Mouse (Mus musculus): Measurements from ENCODE around the gene Fam189a1. TPM values are rescaled to one million over a fixed set of nuclear protein-coding genes. Genes with fewer than 3 reads are reported as not detected.

Gene Fam189a1
- polyA plus RNA-seq, 2 experiments: 0.02 TPM; not detected in 1

GRCm38 (mm10) chr7:64910208-64910607, 246.2 kb downstream of the Fam189a1 start:
- Histone ChIP-seq H3K4me2 (ENCODE audit: low read depth) (no peak overlapping the region), H3K9me3 (ENCODE audit: control insufficient read depth, low read length) (no peaks in the 10 kb centered on the region), H3K4me1 (replicated peaks; ENCODE audit: control insufficient read depth in 2 of 2, insufficient read depth in 2 of 2, low read length in 1 of 2) (no peaks in the 10 kb centered on the region), H3K27ac (no peak overlapping the region), H3K36me3 (replicated peaks; ENCODE audit: control insufficient read depth, insufficient read depth, low read depth) (no peaks in the 10 kb centered on the region), H3K4me3 (ENCODE audit: insufficient read depth in 1 of 2, low read depth in 2 of 2, low read length in 2 of 2) (no peak overlapping the region), H3K9ac (replicated peaks) (no peak overlapping the region), H3K27me3 (ENCODE audit: control insufficient read depth, insufficient read depth, low read length) (no peaks in the 10 kb centered on the region)
- DNase-seq (ENCODE audit: low read depth in 3 of 3, low spot score in 3 of 3) (no peak), ATAC-seq (ENCODE audit: insufficient read depth) (no peak)
- WGBS (ENCODE audit: insufficient replicate concordance): 50% methylated on average over 2 of the region's 2 CpGs
- TF ChIP-seq EP300 (IDR thresholded peaks at IDR 0.05; ENCODE audit: low read depth) (no peak), CTCF (IDR thresholded peaks at IDR 0.05; ENCODE audit: low read depth) (no peak)

- H3K4me3 ChIP-seq (ENCODE audit: insufficient read depth in 1 of 2, low read depth in 2 of 2, low read length in 2 of 2): no peak overlapping the region
- no peak overlapping the region for H3K9ac ChIP-seq (replicated peaks)
- WGBS (ENCODE audit: insufficient replicate concordance): 53% methylated on average over 5 of the region's 5 CpGs
- no peak overlapping the region for H3K27ac ChIP-seq
- no peak overlapping the region for H3K4me2 ChIP-seq (ENCODE audit: low read depth)
- TF ChIP-seq EP300 (IDR thresholded peaks at IDR 0.05; ENCODE audit: low read depth): no peak
- TF ChIP-seq CTCF (IDR thresholded peaks at IDR 0.05; ENCODE audit: low read depth): no peak
- H3K9me3 ChIP-seq (ENCODE audit: control insufficient read depth, low read length): no peaks in the 10 kb centered on the region
- H3K4me1 ChIP-seq (replicated peaks; ENCODE audit: control insufficient read depth in 2 of 2, insufficient read depth in 2 of 2, low read length in 1 of 2): no peaks in the 10 kb centered on the region
- no peaks in the 10 kb centered on the region for H3K36me3 ChIP-seq (replicated peaks; ENCODE audit: control insufficient read depth, insufficient read depth, low read depth)
- H3K27me3 ChIP-seq (ENCODE audit: control insufficient read depth, insufficient read depth, low read length): no peaks in the 10 kb centered on the region
- no peak for DNase-seq (ENCODE audit: low read depth in 3 of 3, low spot score in 3 of 3)
- no peak for ATAC-seq (ENCODE audit: insufficient read depth)
Measured at GRCm38 (mm10) chr7:64906955-64907354, 249.4 kb downstream of the Fam189a1 start.

- WGBS (ENCODE audit: insufficient replicate concordance): 50% methylated on average over 3 of the region's 3 CpGs
Measured at GRCm38 (mm10) chr7:64905506-64905905, 250.9 kb downstream of the Fam189a1 start.

GRCm38 (mm10) chr7:64900249-64900648, 256.1 kb downstream of the Fam189a1 start:
- Histone ChIP-seq H3K36me3 (replicated peaks; ENCODE audit: control insufficient read depth, insufficient read depth, low read depth) (no peaks in the 10 kb centered on the region), H3K9ac (replicated peaks) (no peak overlapping the region), H3K27me3 (ENCODE audit: control insufficient read depth, insufficient read depth, low read length) (no peaks in the 10 kb centered on the region), H3K4me1 (replicated peaks; ENCODE audit: control insufficient read depth in 2 of 2, insufficient read depth in 2 of 2, low read length in 1 of 2) (no peaks in the 10 kb centered on the region), H3K4me3 (ENCODE audit: insufficient read depth in 1 of 2, low read depth in 2 of 2, low read length in 2 of 2) (no peak overlapping the region), H3K27ac (no peak overlapping the region), H3K4me2 (ENCODE audit: low read depth) (no peak overlapping the region), H3K9me3 (ENCODE audit: control insufficient read depth, low read length) (no peaks in the 10 kb centered on the region)
- 52% methylated on average over 2 of the region's 2 CpGs for WGBS (ENCODE audit: insufficient replicate concordance)
- ATAC-seq (ENCODE audit: insufficient read depth): no peak
- TF ChIP-seq CTCF (IDR thresholded peaks at IDR 0.05; ENCODE audit: low read depth) (no peak), EP300 (IDR thresholded peaks at IDR 0.05; ENCODE audit: low read depth) (no peak)
- DNase-seq (ENCODE audit: low read depth in 3 of 3, low spot score in 3 of 3): no peak

More at GRCm38 (mm10) chr7:64905506-64905905, 250.9 kb downstream of the Fam189a1 start:
- DNase-seq (ENCODE audit: low read depth in 3 of 3, low spot score in 3 of 3) (no peak), ATAC-seq (ENCODE audit: insufficient read depth) (no peak)
- Histone ChIP-seq H3K27me3 (ENCODE audit: control insufficient read depth, insufficient read depth, low read length) (no peaks in the 10 kb centered on the region), H3K4me3 (ENCODE audit: insufficient read depth in 1 of 2, low read depth in 2 of 2, low read length in 2 of 2) (no peak overlapping the region), H3K9ac (replicated peaks) (no peak overlapping the region), H3K36me3 (replicated peaks; ENCODE audit: control insufficient read depth, insufficient read depth, low read depth) (no peaks in the 10 kb centered on the region), H3K9me3 (ENCODE audit: control insufficient read depth, low read length) (no peaks in the 10 kb centered on the region), H3K27ac (no peak overlapping the region), H3K4me1 (replicated peaks; ENCODE audit: control insufficient read depth in 2 of 2, insufficient read depth in 2 of 2, low read length in 1 of 2) (no peaks in the 10 kb centered on the region), H3K4me2 (ENCODE audit: low read depth) (no peak overlapping the region)
- TF ChIP-seq CTCF (IDR thresholded peaks at IDR 0.05; ENCODE audit: low read depth) (no peak), EP300 (IDR thresholded peaks at IDR 0.05; ENCODE audit: low read depth) (no peak)

- Histone ChIP-seq H3K4me2 (ENCODE audit: low read depth) (no peak overlapping the region), H3K27ac (no peak overlapping the region), H3K27me3 (ENCODE audit: control insufficient read depth, insufficient read depth, low read length) (no peaks in the 10 kb centered on the region), H3K36me3 (replicated peaks; ENCODE audit: control insufficient read depth, insufficient read depth, low read depth) (no peaks in the 10 kb centered on the region), H3K9me3 (ENCODE audit: control insufficient read depth, low read length) (no peaks in the 10 kb centered on the region), H3K9ac (replicated peaks) (no peak overlapping the region), H3K4me3 (ENCODE audit: insufficient read depth in 1 of 2, low read depth in 2 of 2, low read length in 2 of 2) (no peak overlapping the region), H3K4me1 (replicated peaks; ENCODE audit: control insufficient read depth in 2 of 2, insufficient read depth in 2 of 2, low read length in 1 of 2) (no peaks in the 10 kb centered on the region)
- 48% methylated on average over 6 of the region's 6 CpGs for WGBS (ENCODE audit: insufficient replicate concordance)
- no peak for TF ChIP-seq CTCF (IDR thresholded peaks at IDR 0.05; ENCODE audit: low read depth)
- no peak for TF ChIP-seq EP300 (IDR thresholded peaks at IDR 0.05; ENCODE audit: low read depth)
- ATAC-seq (ENCODE audit: insufficient read depth): no peak
- DNase-seq (ENCODE audit: low read depth in 3 of 3, low spot score in 3 of 3): no peak
Measured at GRCm38 (mm10) chr7:64896587-64896986, 259.8 kb downstream of the Fam189a1 start.

All from liver, embryonic 14.5 days (tissue).